Mouse (Mus musculus) liver, embryonic 14.5 days (tissue): ENCODE results near the gene Stra8.

Source experiments
- CTCF ChIP-seq: IDR thresholded peaks from 2 replicates; pipeline ENCODE4 v1.5.1; 2016; ENCODE audit warnings: antibody characterized with exemption, low read depth, control low read depth
- EP300 ChIP-seq: IDR thresholded peaks from 2 replicates; pipeline ENCODE4 v1.6.1; 2016; ENCODE audit warnings: antibody characterized with exemption, low read depth

DNA sequence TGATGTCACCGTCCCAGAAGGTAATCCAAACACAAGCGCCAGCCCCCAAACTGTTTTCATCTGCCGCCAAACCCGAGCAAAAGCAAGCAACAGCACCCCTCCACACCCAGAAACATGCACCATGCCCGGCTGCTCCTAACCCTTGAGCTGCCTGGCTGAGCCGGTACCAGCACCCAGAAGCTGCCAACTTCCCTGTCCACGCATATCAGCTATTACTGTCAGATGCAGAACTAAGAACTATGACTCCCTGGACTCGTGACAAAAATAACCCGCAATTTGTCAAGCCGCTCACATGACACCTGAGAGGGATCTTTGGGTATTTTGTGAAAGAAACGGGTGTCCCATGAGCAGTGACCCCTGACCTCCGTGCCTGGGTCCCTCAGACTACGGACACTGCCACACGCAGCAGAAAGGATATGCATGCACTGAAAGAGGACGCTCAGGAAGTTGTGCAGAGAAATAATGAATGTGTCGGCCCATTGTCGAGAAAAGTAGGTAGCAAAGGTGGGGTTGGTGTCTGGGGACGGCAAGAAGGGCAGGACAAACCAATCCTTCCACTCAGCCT is 12.2 kb upstream of the Stra8 start:
- 0 out of 2 replicates have a peak, but pooled peaks have one; percentile 3 for TF ChIP-seq CTCF
- no peak; the same call in 1 of the 2 replicates for TF ChIP-seq EP300
